Mouse (Mus musculus) testis, adult 2 months (tissue): Measurements from ENCODE around the gene Brca2.
"Not testable (repeated sequence)": the region's sequence is repeated elsewhere in the genome, so short reads cannot be mapped to it uniquely, and the experiment has no call there.

Experiments
- CTCF ChIP-seq: fragments of 200-500 bp; IDR thresholded peaks from 2 replicates; pipeline ENCODE4 v1.5.1; 2012; ENCODE audit warnings: low read depth, mild to moderate bottlenecking, inconsistent platforms, low read length, moderate library complexity; ENCODE audit not compliant: control insufficient read depth, insufficient read depth, insufficient replicate concordance
- POLR2A ChIP-seq: fragments of 200-500 bp; IDR thresholded peaks from 2 replicates; pipeline ENCODE4 v1.6.1; 2012; ENCODE audit warnings: low read depth, mild to moderate bottlenecking, inconsistent platforms, low read length, moderate library complexity; ENCODE audit not compliant: control insufficient read depth

GRCm38 (mm10) chr5:150491573-150492173, 30.8 kb upstream of the Brca2 start:
- not testable (repeated sequence) for TF ChIP-seq CTCF, POLR2A
